Mouse (Mus musculus) small intestine, adult 2 months (tissue): ENCODE measurements around the gene Gm49405.

Experiments used
- CTCF ChIP-seq: fragments of 200-500 bp; IDR thresholded peaks from 2 replicates; pipeline ENCODE4 v1.5.1; 2012; ENCODE audit warnings: low read depth, mild to moderate bottlenecking, control low read depth, inconsistent platforms, low read length, moderate library complexity, mixed read lengths; ENCODE audit not compliant: insufficient replicate concordance, insufficient read length; ENCODE audit errors: extremely low read depth
- POLR2A ChIP-seq: fragments of 200-500 bp; IDR thresholded peaks from 2 replicates; pipeline ENCODE4 v1.6.1; 2012; ENCODE audit warnings: low read depth, mild to moderate bottlenecking, control low read depth, inconsistent platforms, low read length, moderate library complexity

DNA sequence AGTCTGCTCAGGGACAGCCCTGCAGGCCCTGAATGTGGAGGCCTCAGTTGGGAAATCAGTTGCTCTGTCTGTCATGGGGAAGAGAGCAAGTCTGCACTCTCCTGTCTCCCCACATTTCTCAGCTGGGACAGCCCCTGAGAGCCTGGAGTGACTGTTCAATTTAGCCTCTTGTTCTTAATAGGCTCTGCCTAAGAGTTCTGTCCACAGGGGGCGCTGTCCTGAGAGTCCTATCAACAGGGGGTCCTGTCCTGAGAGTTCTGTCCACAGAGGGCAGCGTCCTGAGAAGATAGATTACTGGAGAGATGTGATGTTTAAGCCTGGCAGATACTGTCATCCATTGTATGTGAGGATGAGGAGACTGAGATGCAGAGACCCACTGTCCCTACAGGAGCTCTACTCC lies 38.0 kb upstream of the Gm49405 start:
- TF ChIP-seq CTCF: 0 out of 2 replicates have a peak, but pooled peaks have one; percentile 27
- TF ChIP-seq POLR2A: no peak
